Mouse (Mus musculus) hindbrain, postnatal 0 days (tissue): ENCODE data around the gene Scgb2b7. TPM values are rescaled to one million over a fixed set of nuclear protein-coding genes. Genes with fewer than 3 reads are reported as not detected.
"Not testable (repeated sequence)": the region's sequence is repeated elsewhere in the genome, so short reads cannot be mapped to it uniquely, and the experiment has no call there.

Source experiments
- ATAC-seq: fragments of 200-750 bp; cut with Nextera tagmentation; 2 replicates; pipeline ENCODE4 v1.8.0; 2017; ENCODE audit warnings: mild to moderate bottlenecking, moderate TSS enrichment, moderate library complexity
- DNase-seq: peaks from one replicate; pipeline ENCODE4 v3.0.0-alpha.2; 2015; ENCODE audit warnings: low spot score
- H3K27ac ChIP-seq: fragments of 300-500 bp; sonication (generic); 2 replicates; pipeline ENCODE4 v1.5.1; 2014; ENCODE audit warnings: mild to moderate bottlenecking
- H3K27me3 ChIP-seq: fragments of 300-500 bp; sonication (generic); 2 replicates; pipeline ENCODE4 v1.6.1; 2014; ENCODE audit warnings: low read length, mixed read lengths; ENCODE audit not compliant: insufficient read depth
- H3K36me3 ChIP-seq: fragments of 300-500 bp; sonication (generic); 2 replicates; pipeline ENCODE4 v1.6.1; 2014; ENCODE audit warnings: low read length, mixed read lengths; ENCODE audit not compliant: insufficient read depth
- H3K4me1 ChIP-seq: fragments of 300-500 bp; sonication (generic); 2 replicates; pipeline ENCODE4 v1.6.1; 2014; ENCODE audit warnings: antibody characterized with exemption, low read length, mixed read lengths; ENCODE audit not compliant: insufficient read depth
- H3K4me2 ChIP-seq: fragments of 300-500 bp; sonication (generic); 2 replicates; pipeline ENCODE4 v1.6.1; 2014; ENCODE audit warnings: low read depth, mild to moderate bottlenecking, low read length, moderate library complexity, mixed read lengths
- H3K4me3 ChIP-seq: fragments of 300-500 bp; sonication (generic); 2 replicates; pipeline ENCODE4 v1.5.1; 2014; ENCODE audit warnings: low read length
- H3K9ac ChIP-seq: fragments of 300-500 bp; sonication (generic); replicated peaks from 2 replicates; pipeline ENCODE4 v1.6.1; 2014; ENCODE audit warnings: mild to moderate bottlenecking, low read length, moderate library complexity, mixed read lengths
- H3K9me3 ChIP-seq: fragments of 300-500 bp; sonication (generic); 2 replicates; pipeline ENCODE4 v1.6.1; 2016; ENCODE audit warnings: low read length, mixed read lengths
- WGBS: fragments of 180-500 bp; shearing (Covaris S2); extraction: QIAGEN DNeasy Blood & Tissue Kit; methylation state at CpG from one replicate; pipeline ENCODE4 v1.1.7; 2014; 5-methylcytosine and 5-hydroxymethylcytosine counted together
- polyA plus RNA-seq: library from polyadenylated mRNA; unstranded; fragments of >200 nt; fragmentation: Nextera tagmentation; extraction: Ambion mirVana; gene quantifications from 2 replicates; pipeline ENCODE4 v1.2.1, GENCODE M21; 2015
- total RNA-seq: library from RNA; depleted of rRNA; stranded (reverse); fragments of >200 nt; gene quantifications from 2 replicates; pipeline ENCODE4 v1.2.3, GENCODE M21; 2014; rRNA removed

Gene Scgb2b7
- not detected in 2 replicates for total RNA-seq
- not detected in 2 replicates for polyA plus RNA-seq

GRCm38 (mm10) chr7:31705657-31706056, at the start of gene Scgb2b7:
Gene Scgb2b7, minus strand, starts transcription at chr7:31705757.
- not testable (repeated sequence) for H3K9me3 ChIP-seq, H3K36me3 ChIP-seq, H3K4me2 ChIP-seq, H3K27me3 ChIP-seq, H3K27ac ChIP-seq, DNase-seq, H3K9ac ChIP-seq, H3K4me3 ChIP-seq, H3K4me1 ChIP-seq, ATAC-seq

GRCm38 (mm10) chr7:31712365-31712764, 6.8 kb upstream of the Scgb2b7 start, which contains the start of gene Scgb1b7:
Gene Scgb1b7, plus strand, starts transcription at chr7:31712665.
- H3K4me2 ChIP-seq, H3K4me1 ChIP-seq, ATAC-seq, H3K36me3 ChIP-seq, H3K4me3 ChIP-seq, H3K9me3 ChIP-seq, H3K9ac ChIP-seq, H3K27me3 ChIP-seq, H3K27ac ChIP-seq, DNase-seq: not testable (repeated sequence)
- 76% methylated on average over 4 of the region's 5 CpGs for WGBS

Other genes starting within 250 kb of the Scgb2b7 start
- not detected in 2 replicates for gene Scgb1b7, start 6.9 kb upstream of the Scgb2b7 start, total RNA-seq
- gene Scgb1b7, start 6.9 kb upstream of the Scgb2b7 start, polyA plus RNA-seq: not detected in 2 replicates